Mouse (Mus musculus): ENCODE data around the gene Slf2. TPM values are rescaled to one million over a fixed set of nuclear protein-coding genes. Genes with fewer than 3 reads are reported as not detected.
A peak's percentile ranks its signal among the peaks of the same experiment; 100 is the strongest.

Slf2 gene
- total RNA-seq, 2 experiments from 2014 or later, result 22.4 to 28.4 TPM

DNA sequence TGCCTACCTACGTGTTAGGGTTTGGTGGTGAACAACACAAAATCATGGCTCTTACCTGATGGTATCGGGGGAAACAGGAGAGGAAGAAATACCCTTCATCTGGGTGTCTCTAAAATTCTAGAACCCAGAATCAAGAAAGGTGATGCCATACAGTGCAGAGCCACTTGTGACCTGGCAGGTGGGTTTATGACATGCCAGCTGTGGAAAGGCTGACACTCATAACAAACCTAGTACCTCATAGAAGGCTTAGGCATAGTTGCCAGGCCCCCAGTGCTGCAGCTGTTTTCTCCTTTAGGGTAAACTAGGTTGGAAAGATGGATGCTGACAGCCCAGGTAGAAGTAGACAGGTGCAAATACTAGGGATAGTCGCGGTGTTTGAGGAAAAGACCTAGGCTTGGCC is 53.5 kb downstream of the Slf2 start:
- no peak for DNase-seq

DNA sequence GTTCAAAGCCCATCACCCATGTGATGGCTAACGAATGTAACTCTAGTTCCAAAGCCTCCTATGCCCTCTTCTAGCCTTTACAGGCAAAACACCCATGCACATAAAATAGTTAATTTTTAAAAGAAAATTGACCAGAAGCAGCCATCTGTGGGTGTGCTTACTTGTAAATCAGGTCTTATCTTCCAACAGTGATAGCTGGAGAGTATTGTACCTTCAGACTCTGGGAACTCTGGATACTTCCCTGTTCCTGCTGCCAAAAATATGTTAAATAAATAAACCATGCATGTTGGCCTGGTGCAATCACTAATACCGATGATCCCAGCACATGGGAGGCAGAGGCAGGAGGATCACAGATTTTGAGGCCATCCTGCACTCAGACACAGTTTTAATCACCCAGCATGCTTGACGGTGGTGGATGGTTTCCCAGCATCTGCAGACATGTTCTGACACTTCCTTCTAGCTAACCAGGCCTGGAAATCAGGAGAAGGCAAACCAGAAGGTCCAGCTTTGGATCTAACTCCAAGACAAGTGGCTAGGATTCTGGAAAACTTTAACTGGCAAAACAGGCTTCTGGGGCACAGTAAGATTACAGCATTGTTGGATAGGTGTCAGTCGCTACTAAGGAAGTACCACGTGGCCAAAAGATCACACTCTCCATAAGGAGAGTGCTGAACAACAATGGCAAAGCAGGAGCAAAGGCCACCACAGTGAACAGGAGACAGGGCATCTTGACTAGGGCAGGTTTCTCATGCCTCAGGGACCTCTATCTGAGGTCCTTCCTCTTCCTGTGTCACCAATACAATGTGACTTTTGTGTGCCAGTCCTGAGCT is 54.4 kb downstream of the Slf2 start:
- DNase-seq, result no peak

DNA sequence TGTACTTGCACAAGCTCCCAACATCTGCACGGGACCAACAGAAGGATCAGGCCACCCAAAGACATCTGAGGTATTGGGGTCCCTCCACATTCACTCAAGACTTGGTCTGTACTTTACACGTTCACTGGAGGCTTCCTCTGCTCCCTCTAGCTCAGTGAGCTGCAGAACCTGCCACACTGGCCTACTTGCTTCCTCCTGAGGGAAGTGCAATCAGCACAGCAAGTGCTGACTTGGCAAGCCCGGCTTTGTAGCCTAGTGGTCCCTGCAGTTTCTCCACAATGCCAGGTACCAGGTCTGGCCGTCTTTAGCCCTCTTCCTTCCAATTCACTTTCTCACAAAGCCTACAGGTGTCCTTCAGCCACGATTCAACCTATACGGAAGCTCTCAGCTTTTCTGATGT is 56.1 kb downstream of the Slf2 start:
- no peak for DNase-seq

DNA sequence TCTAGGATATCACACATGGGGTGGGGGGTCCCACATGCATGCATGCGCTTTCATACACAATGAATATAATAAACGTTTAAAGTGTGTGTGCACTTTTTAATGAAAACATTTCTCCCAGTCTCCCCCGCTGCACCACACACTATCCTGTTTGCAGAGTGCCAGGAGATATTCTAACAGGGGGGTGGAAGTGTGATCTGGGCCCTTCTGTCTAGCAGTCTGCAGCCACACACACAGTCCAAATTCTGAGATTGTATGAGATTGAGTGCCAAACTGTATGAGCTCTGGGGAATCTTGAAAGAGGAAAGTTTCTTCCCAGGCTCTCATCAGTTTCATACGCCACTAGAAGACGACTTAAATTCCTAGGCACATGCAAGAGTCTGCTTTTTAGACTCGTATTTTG is 56.9 kb downstream of the Slf2 start:
- no peak for DNase-seq

DNA sequence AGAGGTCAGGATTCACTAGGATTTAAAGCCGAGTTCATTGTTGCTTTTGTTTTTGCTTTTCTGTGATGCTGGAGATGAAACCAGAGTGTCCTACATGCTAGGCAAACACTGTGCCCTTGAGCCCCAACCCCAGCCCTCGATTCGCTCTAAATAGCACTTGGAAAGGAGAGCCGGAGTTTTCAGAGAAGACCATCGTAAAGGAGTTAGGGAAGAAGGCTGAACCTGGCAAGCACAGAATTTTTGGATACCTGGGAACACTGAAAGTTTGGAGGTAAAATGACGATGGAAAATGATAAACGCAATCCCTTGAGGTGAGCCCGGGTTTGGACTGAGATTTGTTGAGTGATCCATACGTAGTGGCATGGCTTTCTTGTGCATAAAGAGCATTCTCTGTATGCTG is 57.4 kb downstream of the Slf2 start:
- no peak for DNase-seq

DNA sequence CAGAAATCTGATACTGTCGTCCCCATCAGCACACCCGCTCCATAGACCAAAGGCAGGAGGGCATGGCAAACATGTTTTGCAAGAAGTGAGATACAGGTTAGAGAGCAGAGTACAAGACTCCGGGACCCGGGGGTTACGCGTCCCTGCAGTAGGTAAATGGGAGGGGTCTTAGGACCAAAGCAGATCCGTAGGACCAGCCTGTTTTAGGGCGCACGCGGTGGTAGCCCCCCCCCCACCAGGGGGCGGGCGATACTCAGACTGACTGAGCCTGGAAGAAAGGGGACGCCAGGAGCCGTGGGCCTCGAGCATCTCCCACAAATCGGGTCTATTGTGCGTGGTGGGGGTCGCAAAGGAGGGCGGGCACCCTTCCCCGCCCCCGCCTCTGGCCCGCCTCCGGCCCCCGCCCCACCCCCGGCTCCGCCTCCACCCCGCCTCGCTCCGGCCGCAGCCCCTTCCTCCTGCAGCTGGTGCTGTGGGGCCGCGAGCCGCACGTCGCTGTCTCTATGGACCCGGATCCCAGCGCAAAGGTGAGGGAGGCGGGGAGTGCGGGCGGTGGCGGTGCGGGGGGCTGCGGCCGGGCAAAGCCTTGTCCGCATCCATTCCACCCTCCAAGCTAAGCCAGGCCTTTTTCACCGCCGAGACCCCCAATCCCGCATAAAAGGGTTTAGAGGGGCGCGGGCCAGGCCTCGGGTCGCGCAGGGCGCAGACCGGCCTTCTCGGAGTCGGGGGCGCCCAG is 58.0 kb downstream of the Slf2 start, which contains the start of gene Sema4g:
TSS of gene Sema4g (plus strand) at position 271 of the 736 bp plus-strand sequence.
- DNase-seq, result peak; percentile 36

DNA sequence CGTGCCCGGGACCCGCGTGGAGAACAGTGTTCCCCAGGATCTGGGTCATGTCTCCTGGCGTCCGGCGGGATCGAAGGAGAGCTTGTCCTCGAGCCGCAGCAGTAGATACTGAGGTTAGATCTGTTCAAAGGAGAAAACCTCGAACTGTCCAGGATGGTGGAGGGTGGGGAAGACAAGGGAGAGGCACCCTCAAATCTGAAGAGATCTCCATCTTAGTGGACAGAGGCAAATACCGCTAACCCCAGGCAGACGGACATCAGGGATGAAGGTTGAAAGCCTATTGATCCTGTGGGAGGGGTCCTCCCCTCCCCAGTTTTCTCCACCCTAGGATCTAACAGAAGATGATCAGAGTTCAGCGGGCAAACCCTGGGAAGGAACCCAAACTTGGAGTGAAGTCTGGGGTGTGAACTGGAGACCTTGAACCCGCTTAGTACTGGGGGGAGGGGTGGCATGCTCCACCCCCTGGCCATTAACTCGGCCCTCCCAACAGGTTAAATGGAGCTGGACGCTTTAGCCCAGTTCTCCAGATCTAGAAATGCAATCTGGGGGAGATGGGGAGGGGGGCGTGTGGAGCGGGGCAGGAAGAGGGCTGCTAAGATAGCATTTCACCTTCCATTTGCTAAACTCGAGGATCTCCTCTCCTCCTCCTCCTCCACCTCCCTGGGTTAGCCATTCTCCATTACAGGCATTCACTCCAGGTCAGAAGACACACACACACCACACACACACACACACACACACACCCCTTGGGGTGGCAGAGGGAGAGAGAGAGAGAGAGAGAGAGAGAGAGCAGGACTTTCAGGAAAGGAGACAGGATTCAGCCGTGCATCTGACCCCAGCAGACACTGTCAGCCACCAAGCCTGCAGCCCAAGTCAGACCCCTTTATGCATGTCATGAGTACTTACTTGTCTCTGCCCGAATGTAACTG is 58.9 kb downstream of the Slf2 start:
- DNase-seq, result no peak

DNA sequence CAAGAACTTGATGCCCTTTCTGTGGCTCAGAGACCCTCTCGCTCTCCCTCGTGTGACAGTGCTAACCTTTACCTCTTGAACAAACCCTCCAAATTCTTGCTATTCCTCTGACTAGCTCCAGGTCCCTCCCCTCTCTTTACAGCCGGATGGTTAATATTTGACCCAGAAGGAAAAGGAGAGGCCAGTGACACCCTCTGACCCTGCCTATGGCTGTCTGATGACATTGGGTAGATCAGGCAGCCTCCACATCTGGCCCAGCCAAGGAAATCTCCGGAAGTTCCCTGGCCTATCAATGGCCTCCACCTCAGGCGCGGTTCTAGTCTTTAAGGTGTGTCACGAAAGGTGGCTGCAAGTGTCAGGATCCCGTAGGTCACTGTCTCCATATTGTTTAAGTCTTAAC is 60.1 kb downstream of the Slf2 start:
- DNase-seq, result no peak

DNA sequence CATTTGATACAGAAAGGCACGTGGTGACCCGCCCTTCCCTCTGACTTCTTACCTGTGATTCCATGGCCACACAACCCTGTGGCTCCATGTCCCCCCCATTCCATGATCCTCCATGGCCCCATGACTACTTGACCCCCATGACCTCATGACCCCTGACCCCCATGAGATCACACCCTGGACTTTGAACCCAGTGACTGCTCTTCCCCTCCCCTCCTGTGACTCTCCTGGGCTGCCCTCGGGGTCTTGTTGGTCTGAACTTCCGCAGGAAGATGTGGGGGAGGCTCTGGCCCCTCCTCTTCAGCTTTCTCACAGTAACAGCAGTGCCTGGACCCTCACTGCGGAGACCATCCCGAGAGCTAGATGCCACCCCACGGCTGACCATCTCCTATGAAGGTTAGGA is 61.3 kb downstream of the Slf2 start:
- no peak for DNase-seq

DNA sequence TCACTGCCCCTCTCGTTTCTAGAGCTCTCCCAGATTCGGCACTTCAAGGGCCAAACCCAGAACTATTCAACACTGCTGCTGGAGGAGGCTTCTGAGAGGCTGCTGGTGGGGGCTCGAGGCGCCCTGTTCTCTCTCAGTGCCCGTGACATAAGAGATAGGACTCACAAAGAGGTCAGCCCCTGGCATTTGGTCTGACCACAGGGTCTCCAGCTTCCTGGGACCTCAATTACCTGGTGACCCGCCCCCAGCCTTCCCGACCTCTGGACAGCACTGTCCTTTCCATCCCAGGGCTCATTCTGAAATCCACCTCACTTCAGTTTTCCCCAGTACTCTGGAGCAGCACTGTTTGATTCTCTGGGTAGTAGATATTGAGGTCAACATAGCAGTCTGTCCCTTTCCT is 61.8 kb downstream of the Slf2 start:
- no peak for DNase-seq

DNA sequence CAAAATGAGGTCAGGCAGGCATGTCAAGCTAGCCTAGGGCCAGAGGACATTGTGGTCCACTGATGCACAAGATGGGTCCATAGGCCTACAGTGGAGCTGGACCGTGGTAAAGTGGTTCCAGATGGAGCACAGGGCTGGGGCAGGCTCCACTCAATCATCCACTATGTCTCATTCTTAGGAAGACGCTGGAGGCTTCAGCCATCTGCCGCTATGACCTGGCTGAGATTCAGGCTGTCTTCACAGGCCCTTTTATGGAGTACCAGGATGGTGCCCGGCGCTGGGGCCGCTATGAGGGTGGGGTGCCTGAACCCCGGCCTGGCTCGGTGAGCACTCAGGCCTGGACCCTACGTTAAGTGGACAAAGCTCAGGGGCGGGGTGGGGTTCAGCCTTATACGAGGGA is 66.8 kb downstream of the Slf2 start:
- DNase-seq, result no peak

DNA sequence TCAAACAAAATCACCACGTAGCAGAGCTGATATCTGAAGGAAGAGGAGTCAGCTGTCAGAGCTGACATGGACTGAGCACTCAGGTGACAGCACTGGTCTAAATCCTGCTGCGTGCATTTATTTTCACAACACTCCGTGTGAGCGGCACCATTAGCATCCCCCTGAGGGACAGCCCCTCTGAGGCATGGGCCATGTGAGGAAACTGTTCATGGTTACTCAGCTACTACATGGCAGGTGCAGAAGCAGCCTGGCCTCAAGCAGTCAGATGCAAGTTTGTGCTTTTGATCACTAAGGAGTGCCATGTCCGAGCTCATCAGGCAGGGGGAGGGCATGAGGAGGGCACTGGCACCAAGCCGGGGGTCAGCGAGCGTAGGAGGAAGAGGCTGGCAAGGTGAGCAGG is 68.7 kb downstream of the Slf2 start:
- no peak for DNase-seq

DNA sequence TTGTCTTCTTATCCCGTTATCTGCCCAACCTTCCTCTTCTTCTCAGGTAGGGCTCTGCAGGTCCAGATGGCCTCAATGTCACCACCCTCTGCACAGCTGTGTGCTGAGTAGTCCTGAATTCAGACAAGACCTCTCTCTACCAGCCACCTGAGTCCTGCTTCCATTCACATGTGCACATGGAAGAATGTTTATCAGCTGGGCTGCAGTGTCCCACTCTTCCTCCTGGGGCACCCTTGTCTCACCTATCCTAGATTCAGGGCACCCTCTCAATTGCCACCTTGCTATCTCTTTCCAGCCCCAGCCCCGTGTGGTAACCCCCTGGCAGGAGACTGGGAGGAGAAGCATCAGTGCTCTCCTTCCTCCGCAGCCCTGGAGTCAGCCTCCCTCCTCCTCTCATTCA is 71.3 kb downstream of the Slf2 start:
- DNase-seq, result no peak

DNA sequence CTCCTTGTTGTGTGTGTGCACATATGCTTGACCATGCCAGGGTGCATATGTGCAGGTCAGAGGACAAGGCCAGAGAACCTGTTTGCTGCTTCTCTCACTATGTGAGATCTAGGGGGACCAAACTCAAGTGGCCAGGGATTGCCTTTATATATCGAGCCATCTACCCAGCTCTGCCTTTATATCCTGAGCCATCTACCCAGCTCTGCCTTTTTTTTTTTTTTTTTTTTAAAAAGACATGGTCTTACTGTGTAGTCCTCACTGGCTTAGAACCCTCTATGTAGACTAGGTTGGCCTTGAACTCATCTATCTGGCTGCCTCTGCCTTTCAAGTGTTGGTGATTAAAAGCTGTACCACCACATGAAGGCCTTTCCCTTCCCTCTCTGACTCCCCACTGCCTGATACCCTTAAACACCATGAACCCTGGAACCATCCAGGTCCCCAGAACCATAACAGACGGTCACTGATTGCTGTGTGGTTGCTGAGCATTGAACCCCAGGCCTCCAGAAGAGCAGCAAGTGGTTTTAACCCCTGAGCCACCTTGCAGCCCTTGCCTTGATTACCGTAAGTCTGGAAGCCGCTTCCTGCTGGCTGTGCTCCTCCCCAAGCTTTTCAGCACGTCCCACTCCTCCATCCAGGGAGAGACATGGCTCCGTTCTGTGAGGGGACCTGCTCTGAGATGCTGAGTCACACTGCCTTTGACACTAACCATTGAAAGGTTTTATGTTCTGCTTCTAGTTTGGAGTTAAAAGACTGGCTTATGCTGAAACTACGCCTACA is 73.0 kb downstream of the Slf2 start:
- DNase-seq, result no peak

DNA sequence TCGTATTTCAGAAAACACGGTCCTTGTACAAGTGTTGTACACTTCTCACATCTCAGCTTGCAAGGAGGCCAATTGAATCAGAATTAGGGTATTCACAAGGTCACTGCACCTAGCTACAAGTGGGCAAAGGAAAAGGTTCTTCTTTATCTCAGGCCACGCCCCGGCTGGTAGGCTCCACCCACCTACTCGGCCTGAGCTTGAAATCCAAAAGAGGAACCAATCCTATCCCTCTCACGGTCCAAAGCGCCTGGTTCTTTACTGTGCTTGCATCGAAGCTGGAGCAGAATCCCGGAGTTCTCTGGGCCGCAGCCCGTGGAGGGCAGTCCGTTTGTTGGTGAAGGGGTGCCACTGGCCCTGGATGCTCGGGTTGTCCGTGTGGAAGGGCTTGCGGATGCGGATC is 74.5 kb downstream of the Slf2 start, which contains the start of gene Twnk:
TSS of gene Twnk (plus strand) at position 220 of the 400 bp plus-strand sequence.
- no peak for DNase-seq

DNA sequence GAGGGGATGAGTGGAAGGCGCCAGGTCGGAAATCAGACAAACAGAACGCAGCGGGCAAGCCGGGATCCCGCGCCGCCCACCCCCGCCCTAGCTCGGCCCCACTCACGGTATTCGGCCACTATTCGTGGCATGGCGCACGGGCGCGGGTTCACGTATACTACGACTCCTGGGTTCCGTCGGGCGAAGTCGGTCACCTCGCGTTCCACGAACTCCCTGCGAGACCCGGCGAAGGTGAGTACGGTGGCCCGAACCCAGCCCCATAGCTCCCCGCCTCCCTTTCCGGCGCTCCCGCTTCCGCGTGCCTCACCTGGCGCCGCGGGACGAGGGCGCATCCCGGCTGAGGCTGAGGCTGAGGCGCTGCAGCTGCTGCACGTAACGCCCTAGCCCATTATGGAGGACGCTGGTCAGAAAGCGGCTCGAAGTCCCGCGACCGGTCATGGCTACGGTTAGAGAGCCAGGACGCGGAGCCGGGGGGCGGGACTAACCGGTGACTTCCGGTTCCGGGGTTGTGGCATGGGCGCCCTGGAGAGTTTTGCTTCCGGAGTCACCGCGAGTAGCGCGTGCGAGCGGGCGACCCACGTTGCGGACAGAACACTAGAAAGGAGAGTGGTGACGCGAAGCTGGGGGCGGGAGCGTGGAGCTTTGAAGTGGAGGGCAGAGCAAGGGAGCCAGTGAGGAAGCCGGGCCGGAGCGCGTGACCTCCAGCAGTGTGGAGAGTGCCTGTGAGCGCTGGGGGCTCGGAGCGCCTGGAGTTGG is 75.2 kb downstream of the Slf2 start, which contains the start of gene Mrpl43:
TSS of gene Mrpl43 (minus strand) at position 486 of the 756 bp plus-strand sequence.
- peak; percentile 99 for DNase-seq

DNA sequence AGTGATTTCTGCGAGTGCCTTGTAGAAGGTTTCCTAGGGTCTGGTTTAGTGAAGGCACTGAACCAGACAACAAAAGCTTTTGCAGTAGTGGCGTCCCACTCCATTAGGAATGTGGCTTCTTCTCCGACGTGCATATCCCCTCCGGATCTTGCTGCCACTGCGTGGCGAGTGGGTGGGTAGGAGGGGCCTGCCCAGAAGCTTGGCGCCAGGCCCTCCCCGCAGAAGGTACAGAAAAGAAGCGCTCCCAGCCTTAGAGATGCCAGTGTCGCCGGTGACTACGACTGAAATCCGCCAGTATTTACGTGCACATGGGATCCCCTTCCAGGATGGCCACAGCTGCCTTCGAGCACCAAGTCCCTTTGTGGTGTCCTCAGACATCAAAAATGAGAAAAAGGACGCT is 76.1 kb downstream of the Slf2 start:
- DNase-seq, result no peak

DNA sequence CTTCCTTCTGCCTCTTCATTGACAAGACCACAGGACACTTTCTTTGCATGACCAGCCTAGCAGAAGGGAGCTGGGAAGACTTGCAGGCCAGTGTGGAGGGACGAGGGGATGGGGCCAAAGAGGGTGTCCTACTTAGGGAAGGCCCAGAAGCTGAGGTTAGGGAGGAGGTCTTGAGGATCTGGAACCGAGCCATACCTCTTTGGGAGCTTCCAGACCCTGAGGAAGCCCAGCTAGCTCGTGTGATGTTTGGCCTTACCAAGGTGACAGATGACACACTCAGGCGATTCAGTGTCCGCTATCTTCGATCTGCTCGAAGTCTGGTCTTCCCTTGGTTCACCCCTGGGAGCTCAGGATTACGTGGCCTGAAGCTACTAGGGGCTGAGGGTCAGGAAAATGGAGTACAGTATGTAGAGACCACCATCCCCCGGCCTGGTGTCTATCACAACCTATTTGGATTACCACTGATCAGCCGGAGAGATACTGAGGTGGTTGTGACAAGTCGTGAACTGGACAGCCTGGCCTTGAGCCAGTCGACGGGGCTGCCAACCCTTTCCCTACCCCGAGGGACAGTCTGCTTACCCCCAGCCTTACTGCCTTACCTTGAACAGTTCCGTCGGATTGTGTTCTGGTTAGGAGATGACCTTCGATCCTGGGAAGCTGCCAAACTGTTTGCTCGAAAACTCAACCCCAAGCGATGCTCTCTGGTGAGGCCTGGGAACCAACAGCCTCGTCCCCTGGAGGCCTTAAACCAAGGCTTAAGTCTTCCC is 76.7 kb downstream of the Slf2 start:
- no peak for DNase-seq

DNA sequence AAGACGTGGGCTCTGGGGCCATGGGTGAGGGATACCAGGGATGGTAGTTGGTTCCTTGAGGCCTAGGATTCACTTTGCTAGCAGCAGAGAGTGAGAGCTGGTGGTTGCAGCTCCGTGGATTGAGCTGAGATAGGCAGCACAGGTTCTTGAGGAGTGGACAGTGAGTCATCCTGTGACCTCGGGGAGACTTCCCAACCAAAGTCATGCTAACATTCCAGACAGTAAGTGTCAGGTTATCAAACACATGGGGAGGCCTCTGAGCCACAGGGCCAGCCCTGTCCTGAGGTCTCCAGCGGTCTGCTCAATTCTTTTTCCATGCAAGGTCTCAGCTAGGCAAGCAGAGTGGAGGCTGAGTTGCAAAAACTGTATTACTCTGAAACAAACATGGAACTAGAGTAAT is 79.7 kb downstream of the Slf2 start:
- no peak for DNase-seq

DNA sequence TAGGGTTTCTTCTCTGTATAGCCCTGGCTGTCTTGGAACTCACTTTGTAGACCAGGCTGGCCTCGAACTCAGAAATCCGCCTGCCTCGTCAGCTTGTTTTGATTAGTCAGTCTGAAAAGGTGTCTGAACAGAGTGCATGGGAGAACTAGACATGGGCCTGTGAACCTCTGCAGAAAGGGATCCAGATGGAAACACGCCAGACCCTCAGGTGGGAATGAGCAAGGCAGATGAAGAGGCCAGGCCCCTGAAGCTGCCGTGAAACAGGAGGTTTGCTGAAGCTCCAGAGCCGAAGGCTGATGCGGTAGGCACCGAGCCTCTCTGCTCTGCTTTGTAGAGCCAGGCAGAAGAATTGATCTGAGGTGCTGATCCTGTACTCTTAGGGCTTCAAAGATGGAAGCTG is 81.3 kb downstream of the Slf2 start:
- DNase-seq, result no peak

All from gastrocnemius, postnatal 10 days (tissue).